Mouse (Mus musculus): ENCODE results near the gene Syngr1. TPM values are rescaled to one million over a fixed set of nuclear protein-coding genes. Genes with fewer than 3 reads are reported as not detected.

The Syngr1 gene
- 32.8 and 34.7 TPM in 2 replicates for polyA plus RNA-seq (2015; fragmentation: Nextera tagmentation; extraction: Ambion mirVana)

- H3K9me3 ChIP-seq = no peaks in the 10 kb centered on the region
- peak; percentile 32 for ATAC-seq (ENCODE audit: insufficient read depth, low FRiP score, low read depth)
- peak within 1 kb of the TSS; percentile 52 for H3K9ac ChIP-seq
- H3K27ac ChIP-seq = no peak within 1 kb of the TSS
- H3K4me1 ChIP-seq = 0 out of 2 replicates have a peak, but pooled peaks cover 3% of the 10 kb centered on the region
- H3K36me3 ChIP-seq = no peaks in the 10 kb centered on the region
- peak within 1 kb of the TSS; percentile 62 for H3K4me3 ChIP-seq (replicated peaks)
- peak within 1 kb of the TSS; percentile 85 for H3K4me2 ChIP-seq
- peaks cover 10% of the 10 kb centered on the region; the same call in 1 of the 2 replicates for H3K27me3 ChIP-seq (replicated peaks)
- WGBS = 1% methylated on average over 69 of the region's 86 CpGs
Measured at GRCm38 (mm10) chr15:80091121-80091955, at the start of gene Syngr1, which contains the start of gene Rpl3. Syngr1 (plus strand) TSS chr15:80091334. Rpl3 (minus strand) TSS chr15:80091868.

GRCm38 (mm10) chr15:80042152-80042551 is 49.0 kb upstream of the Syngr1 start:
- Histone ChIP-seq H3K4me3 (replicated peaks) (no peak overlapping the region), H3K9ac (no peak overlapping the region), H3K4me2 (no peak overlapping the region), H3K27ac (no peak overlapping the region), H3K36me3 (no peaks in the 10 kb centered on the region), H3K27me3 (replicated peaks) (no peaks in the 10 kb centered on the region), H3K4me1 (no peaks in the 10 kb centered on the region), H3K9me3 (no peaks in the 10 kb centered on the region)
- ATAC-seq (ENCODE audit: insufficient read depth, low FRiP score, low read depth) = no peak
- 58% methylated on average over 4 of the region's 4 CpGs for WGBS

- Histone ChIP-seq H3K4me2 (no peak overlapping the region), H3K27me3 (replicated peaks) (no peaks in the 10 kb centered on the region), H3K27ac (no peak overlapping the region), H3K9me3 (no peaks in the 10 kb centered on the region), H3K4me1 (peaks cover 5% of the 10 kb centered on the region; the same call in 1 of the 2 replicates), H3K4me3 (replicated peaks) (no peak overlapping the region), H3K36me3 (no peaks in the 10 kb centered on the region), H3K9ac (no peak overlapping the region)
- 88% methylated on average over 10 of the region's 10 CpGs for WGBS
- ATAC-seq (ENCODE audit: insufficient read depth, low FRiP score, low read depth) = no peak
Measured at GRCm38 (mm10) chr15:80044249-80044648, 46.9 kb upstream of the Syngr1 start.

- peaks cover 5% of the 10 kb centered on the region; the same call in 1 of the 2 replicates for H3K4me1 ChIP-seq
- H3K4me2 ChIP-seq = no peak overlapping the region
- no peaks in the 10 kb centered on the region for H3K9me3 ChIP-seq
- H3K9ac ChIP-seq = no peak overlapping the region
- H3K27ac ChIP-seq = no peak overlapping the region
- no peak overlapping the region for H3K4me3 ChIP-seq (replicated peaks)
- ATAC-seq (ENCODE audit: insufficient read depth, low FRiP score, low read depth) = no peak
- 95% methylated on average over 2 of the region's 2 CpGs for WGBS
- no peaks in the 10 kb centered on the region for H3K27me3 ChIP-seq (replicated peaks)
- no peaks in the 10 kb centered on the region for H3K36me3 ChIP-seq
Measured at GRCm38 (mm10) chr15:80045749-80046148, 45.4 kb upstream of the Syngr1 start.

- Histone ChIP-seq H3K4me1 (peaks cover 11% of the 10 kb centered on the region), H3K4me3 (replicated peaks) (no peak overlapping the region), H3K27me3 (replicated peaks) (no peaks in the 10 kb centered on the region), H3K27ac (no peak overlapping the region), H3K9me3 (no peaks in the 10 kb centered on the region), H3K36me3 (no peaks in the 10 kb centered on the region), H3K4me2 (no peak overlapping the region), H3K9ac (no peak overlapping the region)
- no peak for ATAC-seq (ENCODE audit: insufficient read depth, low FRiP score, low read depth)
- 65% methylated on average over 2 of the region's 2 CpGs for WGBS
Measured at GRCm38 (mm10) chr15:80047242-80047641, 43.9 kb upstream of the Syngr1 start.

- no peaks in the 10 kb centered on the region for H3K9me3 ChIP-seq
- no peaks in the 10 kb centered on the region for H3K36me3 ChIP-seq
- ATAC-seq (ENCODE audit: insufficient read depth, low FRiP score, low read depth) = no peak
- no peaks in the 10 kb centered on the region for H3K27me3 ChIP-seq (replicated peaks)
- peaks cover 11% of the 10 kb centered on the region for H3K4me1 ChIP-seq
- 25% methylated on average over 5 of the region's 5 CpGs for WGBS
- H3K27ac ChIP-seq = no peak overlapping the region
- no peak overlapping the region for H3K4me2 ChIP-seq
- H3K4me3 ChIP-seq (replicated peaks) = no peak overlapping the region
- no peak overlapping the region for H3K9ac ChIP-seq
Measured at GRCm38 (mm10) chr15:80047973-80048372, 43.2 kb upstream of the Syngr1 start.

GRCm38 (mm10) chr15:80050093-80050492 is 41.0 kb upstream of the Syngr1 start:
- no peak for ATAC-seq (ENCODE audit: insufficient read depth, low FRiP score, low read depth)
- H3K4me3 ChIP-seq (replicated peaks) = no peak overlapping the region
- no peaks in the 10 kb centered on the region for H3K27me3 ChIP-seq (replicated peaks)
- no peak overlapping the region for H3K4me2 ChIP-seq
- H3K27ac ChIP-seq = peak overlapping the region; percentile 11; the same call in 1 of the 2 replicates
- H3K9me3 ChIP-seq = no peaks in the 10 kb centered on the region
- peaks cover 15% of the 10 kb centered on the region for H3K4me1 ChIP-seq
- WGBS = 56% methylated on average over 4 of the region's 4 CpGs
- no peaks in the 10 kb centered on the region for H3K36me3 ChIP-seq
- H3K9ac ChIP-seq = no peak overlapping the region

GRCm38 (mm10) chr15:80051092-80051761 is 39.9 kb upstream of the Syngr1 start:
- Histone ChIP-seq H3K27ac (peak overlapping the region; percentile 48; the same call in 1 of the 2 replicates), H3K4me1 (peaks cover 15% of the 10 kb centered on the region), H3K9me3 (no peaks in the 10 kb centered on the region), H3K4me2 (no peak overlapping the region), H3K4me3 (replicated peaks) (no peak overlapping the region), H3K9ac (no peak overlapping the region), H3K36me3 (no peaks in the 10 kb centered on the region), H3K27me3 (replicated peaks) (no peaks in the 10 kb centered on the region)
- ATAC-seq (ENCODE audit: insufficient read depth, low FRiP score, low read depth) = no peak
- WGBS = 67% methylated on average over 19 of the region's 19 CpGs

- H3K27ac ChIP-seq = peak overlapping the region; percentile 48; the same call in 1 of the 2 replicates
- H3K4me2 ChIP-seq = no peak overlapping the region
- peaks cover 15% of the 10 kb centered on the region for H3K4me1 ChIP-seq
- H3K27me3 ChIP-seq (replicated peaks) = no peaks in the 10 kb centered on the region
- H3K4me3 ChIP-seq (replicated peaks) = no peak overlapping the region
- ATAC-seq (ENCODE audit: insufficient read depth, low FRiP score, low read depth) = no peak
- 78% methylated on average over 9 of the region's 9 CpGs for WGBS
- H3K9ac ChIP-seq = no peak overlapping the region
- no peaks in the 10 kb centered on the region for H3K9me3 ChIP-seq
- no peaks in the 10 kb centered on the region for H3K36me3 ChIP-seq
Measured at GRCm38 (mm10) chr15:80051782-80052181, 39.4 kb upstream of the Syngr1 start.

GRCm38 (mm10) chr15:80053381-80054033 is 37.6 kb upstream of the Syngr1 start:
- H3K9ac ChIP-seq = no peak overlapping the region
- 74% methylated on average over 8 of the region's 8 CpGs for WGBS
- H3K27me3 ChIP-seq (replicated peaks) = no peaks in the 10 kb centered on the region
- H3K36me3 ChIP-seq = no peaks in the 10 kb centered on the region
- H3K4me1 ChIP-seq = peaks cover 10% of the 10 kb centered on the region
- no peak; the same call in 1 of the 2 replicates for ATAC-seq (ENCODE audit: insufficient read depth, low FRiP score, low read depth)
- no peak overlapping the region for H3K4me3 ChIP-seq (replicated peaks)
- no peaks in the 10 kb centered on the region for H3K9me3 ChIP-seq
- 0 out of 2 replicates have a peak overlapping the region, but pooled peaks have one; percentile 1 for H3K27ac ChIP-seq
- no peak overlapping the region for H3K4me2 ChIP-seq

- Histone ChIP-seq H3K4me1 (peaks cover 10% of the 10 kb centered on the region), H3K4me2 (no peak overlapping the region), H3K9ac (no peak overlapping the region), H3K9me3 (no peaks in the 10 kb centered on the region), H3K27me3 (replicated peaks) (no peaks in the 10 kb centered on the region), H3K27ac (no peak overlapping the region), H3K4me3 (replicated peaks) (no peak overlapping the region), H3K36me3 (no peaks in the 10 kb centered on the region)
- ATAC-seq (ENCODE audit: insufficient read depth, low FRiP score, low read depth) = peak; percentile 69
- WGBS = 67% methylated on average over 7 of the region's 7 CpGs
Measured at GRCm38 (mm10) chr15:80054034-80054710, 37.0 kb upstream of the Syngr1 start.
